Mouse (Mus musculus) adrenal gland, postnatal 14 days (tissue): ENCODE data around the gene Pla2g2f. TPM values are rescaled to one million over a fixed set of nuclear protein-coding genes. Genes with fewer than 3 reads are reported as not detected.
A peak's percentile ranks its signal among the peaks of the same experiment; 100 is the strongest.

ENCODE experiments used
- DNase-seq: peaks from one replicate; pipeline ENCODE4 v3.0.0; 2021; ENCODE audit warnings: mixed read lengths
- long read RNA-seq, 2 experiments: library from polyadenylated mRNA; stranded (forward); transcript quantifications; one replicate each; pipeline ENCODE4 v2.0.0; 2021
- total RNA-seq: library from RNA; stranded (reverse); gene quantifications from 2 replicates; pipeline ENCODE4 v1.2.3, GENCODE M21; 2021

Pla2g2f gene
- total RNA-seq, result 13.7 and 14.3 TPM in 2 replicates
- long read RNA-seq, experiment 1, transcript Pla2g2f-201 (5 exons, 2,465 nt), result major isoform, 13 of 16 reads
- long read RNA-seq, experiment 1, partial matches to known transcripts, result 0 of 16 reads
- long read RNA-seq, experiment 1, other reads (novel, unspliced or antisense), result 3 of 16 reads
- long read RNA-seq, experiment 2, transcript Pla2g2f-201 (5 exons, 2,465 nt), result major isoform, 6 of 10 reads
- long read RNA-seq, experiment 2, partial matches to known transcripts, result 0 of 10 reads
- long read RNA-seq, experiment 2, other reads (novel, unspliced or antisense), result 4 of 10 reads

- DNase-seq, result peak; percentile 47
Measured at GRCm38 (mm10) chr4:138757416-138757815, at the start of gene Pla2g2f. Pla2g2f (minus strand) TSS chr4:138757626.

GRCm38 (mm10) chr4:138806920-138807541 is 49.6 kb upstream of the Pla2g2f start:
- DNase-seq, result no peak

GRCm38 (mm10) chr4:138806160-138806559 is 48.7 kb upstream of the Pla2g2f start:
- DNase-seq, result no peak

GRCm38 (mm10) chr4:138805248-138805647 is 47.8 kb upstream of the Pla2g2f start:
- no peak for DNase-seq

- peak; percentile 46 for DNase-seq
Measured at GRCm38 (mm10) chr4:138802917-138803316, 45.5 kb upstream of the Pla2g2f start.

GRCm38 (mm10) chr4:138801631-138802030 is 44.2 kb upstream of the Pla2g2f start:
- no peak for DNase-seq

- peak; percentile 64 for DNase-seq
Measured at GRCm38 (mm10) chr4:138800134-138800744, 42.8 kb upstream of the Pla2g2f start.

- DNase-seq, result no peak
Measured at GRCm38 (mm10) chr4:138797217-138797570, 39.8 kb upstream of the Pla2g2f start.

GRCm38 (mm10) chr4:138796513-138797216 is 39.2 kb upstream of the Pla2g2f start:
- no peak for DNase-seq

- DNase-seq, result no peak
Measured at GRCm38 (mm10) chr4:138794344-138794743, 36.9 kb upstream of the Pla2g2f start.

- peak; percentile 70 for DNase-seq
Measured at GRCm38 (mm10) chr4:138793276-138793675, 35.9 kb upstream of the Pla2g2f start.

- no peak for DNase-seq
Measured at GRCm38 (mm10) chr4:138792599-138792998, 35.2 kb upstream of the Pla2g2f start.

- DNase-seq, result no peak
Measured at GRCm38 (mm10) chr4:138791452-138791851, 34.0 kb upstream of the Pla2g2f start.

GRCm38 (mm10) chr4:138788381-138788780 is 31.0 kb upstream of the Pla2g2f start:
- no peak for DNase-seq

- no peak for DNase-seq
Measured at GRCm38 (mm10) chr4:138786141-138786540, 28.7 kb upstream of the Pla2g2f start.

GRCm38 (mm10) chr4:138785721-138786120 is 28.3 kb upstream of the Pla2g2f start:
- no peak for DNase-seq

GRCm38 (mm10) chr4:138782098-138782497 is 24.7 kb upstream of the Pla2g2f start:
- DNase-seq, result peak; percentile 22

- DNase-seq, result peak; percentile 55
Measured at GRCm38 (mm10) chr4:138780300-138780699, 22.9 kb upstream of the Pla2g2f start.

GRCm38 (mm10) chr4:138777417-138778407 is 20.3 kb upstream of the Pla2g2f start:
- peak; percentile 46 for DNase-seq

- no peak for DNase-seq
Measured at GRCm38 (mm10) chr4:138775435-138775834, 18.0 kb upstream of the Pla2g2f start, which contains the start of gene Pla2g2d. Pla2g2d (plus strand) TSS chr4:138775735.

GRCm38 (mm10) chr4:138772386-138772785 is 15.0 kb upstream of the Pla2g2f start:
- no peak for DNase-seq
